Mouse (Mus musculus) left cerebral cortex, postnatal 25 days (tissue): ENCODE results near the gene Defa25. TPM values are rescaled to one million over a fixed set of nuclear protein-coding genes. Genes with fewer than 3 reads are reported as not detected.
"Not testable (repeated sequence)": the region's sequence is repeated elsewhere in the genome, so short reads cannot be mapped to it uniquely, and the experiment has no call there.

Source experiments
- DNase-seq, 2 experiments: peaks; one replicate each; pipeline ENCODE4 v3.0.0; 2022; ENCODE audit warnings: low spot score in 2 of 2, mixed read lengths in 1 of 2
- intact Hi-C: fragments of 180-260 bp; cut with DNase I; formaldehyde crosslinking; loops from one replicate; pipeline ENCODE4 v1.15.1; 2025
- total RNA-seq, 2 experiments: library from RNA; stranded (reverse); gene quantifications; 2 replicates each; pipeline ENCODE4 v1.2.3; 2021

Gene Defa25
- not detected for total RNA-seq

DNA sequence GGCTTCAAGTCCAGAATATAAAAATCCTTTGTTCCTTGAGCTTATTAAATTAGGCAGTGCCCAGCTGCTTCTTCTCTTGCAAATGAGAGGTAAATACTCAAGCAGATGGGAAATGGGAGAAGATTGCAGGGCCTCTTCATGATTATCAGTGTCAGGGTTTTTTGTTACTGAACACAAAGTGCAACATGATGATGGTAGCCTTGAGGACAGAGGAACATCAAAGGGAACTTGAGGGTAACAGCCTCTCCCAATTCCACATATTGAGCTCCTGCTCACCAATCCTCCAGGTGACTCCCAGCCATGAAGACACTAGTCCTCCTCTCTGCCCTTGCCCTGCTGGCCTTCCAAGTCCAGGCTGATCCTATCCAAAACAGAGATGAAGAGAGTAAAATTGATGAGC is at the start of gene Defa25:
Defa25 (plus strand) TSS at position 301 of the 400 bp plus-strand sequence.
- intact Hi-C loops, DNase-seq: not testable (repeated sequence)

DNA sequence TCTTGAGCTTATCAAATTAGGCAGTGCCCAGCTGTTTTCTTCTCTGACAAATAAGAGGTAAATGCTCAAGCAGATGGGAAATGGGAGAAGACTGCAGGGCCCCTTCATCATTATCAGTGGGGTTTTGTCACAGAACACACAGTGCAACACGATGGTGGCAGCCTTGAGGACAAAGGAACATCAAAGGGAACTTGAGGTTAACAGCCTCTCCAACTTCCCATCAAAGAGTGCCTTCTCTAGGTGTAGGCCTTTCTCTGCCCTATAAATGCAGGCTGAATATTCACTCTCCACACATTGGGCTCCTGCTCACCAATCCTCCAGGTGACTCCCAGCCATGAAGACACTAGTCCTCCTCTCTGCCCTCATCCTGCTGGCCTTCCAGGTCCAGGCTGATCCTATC is 29.5 kb upstream of the Defa25 start, which contains the start of gene Defa23:
Defa23 (plus strand) TSS at position 301 of the 400 bp plus-strand sequence.
- intact Hi-C loops, DNase-seq: not testable (repeated sequence)

DNA sequence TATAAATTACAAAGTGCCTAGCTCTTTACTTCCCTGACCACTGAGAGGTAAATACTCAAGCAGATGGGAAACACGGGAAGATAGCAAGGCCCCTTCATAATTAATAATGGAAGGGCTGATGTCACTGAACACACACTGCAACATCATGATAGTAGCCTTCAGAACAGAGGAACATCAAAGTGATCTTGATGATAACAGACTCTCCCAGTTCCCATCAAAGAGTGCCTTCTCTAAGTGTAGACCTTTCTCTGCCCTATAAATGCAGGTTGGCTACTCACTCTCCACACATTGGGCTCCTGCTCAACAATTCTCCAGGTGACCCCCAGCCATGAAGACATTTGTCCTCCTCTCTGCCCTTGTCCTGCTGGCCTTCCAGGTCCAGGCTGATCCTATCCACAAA is 19.5 kb upstream of the Defa25 start, which contains the start of gene Defa35:
Defa35 (plus strand) TSS at position 301 of the 400 bp plus-strand sequence.
- DNase-seq, intact Hi-C loops: not testable (repeated sequence)

DNA sequence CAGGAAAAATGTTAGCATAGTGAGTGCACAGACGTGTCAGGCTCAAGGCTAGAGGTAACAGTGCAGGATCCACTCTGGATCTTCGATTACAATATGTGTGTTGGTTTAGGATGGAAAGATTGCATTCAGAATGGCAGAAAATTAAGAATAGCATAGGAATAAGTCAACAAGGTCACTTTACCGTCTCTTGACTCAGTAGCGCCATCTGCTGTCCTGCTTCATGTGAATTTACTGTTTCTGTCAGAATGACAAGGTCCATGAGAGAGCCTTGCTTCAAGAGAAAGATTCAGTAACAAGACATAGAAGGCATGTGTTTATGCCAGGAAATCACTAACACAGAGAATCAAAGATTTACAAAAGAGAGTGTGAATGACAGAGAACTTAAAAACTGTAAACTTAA is 8.9 kb downstream of the Defa25 start:
- DNase-seq: no peak
- intact Hi-C loops: no loop called here

DNA sequence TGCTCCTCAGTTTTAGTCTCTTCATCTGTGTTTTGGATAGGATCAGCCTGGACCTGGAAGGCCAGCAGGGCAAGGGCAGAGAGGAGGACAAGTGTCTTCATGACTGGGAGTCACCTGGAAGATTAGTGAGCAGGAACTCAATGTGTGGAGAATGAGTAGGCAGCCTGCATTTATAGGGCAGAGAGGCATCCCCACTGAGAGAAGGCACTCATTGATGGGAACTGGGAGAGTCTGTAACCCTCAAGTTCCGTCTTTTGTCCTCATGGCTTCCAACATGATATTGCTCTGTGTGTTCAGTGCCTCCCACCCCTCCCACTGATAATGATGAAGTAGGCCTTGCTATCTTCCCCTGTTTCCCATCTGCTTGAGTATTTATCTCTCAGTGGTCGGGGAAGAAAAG is 11.7 kb downstream of the Defa25 start, which contains the start of gene Gm14851:
Gm14851 (minus strand) TSS at position 101 of the 400 bp plus-strand sequence.
- intact Hi-C loops: not testable (repeated sequence)

DNA sequence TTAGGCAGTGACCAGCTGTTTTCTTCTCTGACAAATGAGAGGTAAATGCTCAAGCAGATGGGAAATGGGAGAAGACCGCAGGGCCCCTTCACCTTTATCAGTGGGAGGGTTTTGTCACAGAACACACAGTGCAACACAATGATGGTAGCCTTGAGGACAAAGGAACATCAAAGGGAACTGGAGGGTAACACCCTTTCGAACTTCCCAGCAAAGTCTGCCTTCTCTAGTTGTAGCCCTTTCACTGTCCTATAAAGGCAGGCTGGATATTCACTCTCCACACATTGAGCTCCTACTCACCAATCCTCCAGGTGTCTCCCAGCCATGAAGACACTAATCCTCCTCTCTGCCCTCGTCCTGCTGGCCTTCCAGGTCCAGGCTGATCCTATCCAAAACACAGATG is 50.1 kb downstream of the Defa25 start, which contains the start of gene Defa30:
Defa30 (plus strand) TSS at position 301 of the 400 bp plus-strand sequence.
- intact Hi-C loops, DNase-seq: not testable (repeated sequence)

More for the DNA sequence above, 11.7 kb downstream of the Defa25 start, which contains the start of gene Gm14851:
- DNase-seq: not testable (repeated sequence)

Other genes with a start within 250 kb of the Defa25 start
- not detected for gene Defb33, start 191.8 kb upstream of the Defa25 start, total RNA-seq
- not detected for gene Gm15056, start 181.8 kb upstream of the Defa25 start, total RNA-seq
- gene Gm6040, start 162.4 kb upstream of the Defa25 start, total RNA-seq: not detected
- gene AY761185, start 139.7 kb upstream of the Defa25 start, total RNA-seq: not detected
- not detected for gene Defa21, start 58.9 kb upstream of the Defa25 start, total RNA-seq
- gene Defa23, start 29.4 kb upstream of the Defa25 start, total RNA-seq: not detected
- gene Defa35, start 19.4 kb upstream of the Defa25 start, total RNA-seq: not detected
- not detected for gene Gm14851, start 11.6 kb downstream of the Defa25 start, total RNA-seq
- gene Defa30, start 50.2 kb downstream of the Defa25 start, total RNA-seq: not detected
- gene Defa22, start 77.8 kb downstream of the Defa25 start, total RNA-seq: not detected
- not detected for gene Defa31, start 107.2 kb downstream of the Defa25 start, total RNA-seq
- gene Gm15293, start 117.1 kb downstream of the Defa25 start, total RNA-seq: not detected
- gene Gm15292, start 165.3 kb downstream of the Defa25 start, total RNA-seq: not detected
- not detected for gene Defa27, start 231.1 kb downstream of the Defa25 start, total RNA-seq
- gene Defa29, start 242.6 kb downstream of the Defa25 start, total RNA-seq: not detected